Mouse (Mus musculus) embryonic facial prominence, embryonic 10.5 days (tissue): ENCODE data around the gene Lmbr1l. TPM values are rescaled to one million over a fixed set of nuclear protein-coding genes. Genes with fewer than 3 reads are reported as not detected.
"Not testable (repeated sequence)": the region's sequence is repeated elsewhere in the genome, so short reads cannot be mapped to it uniquely, and the experiment has no call there.

ENCODE experiments used
- DNase-seq: peaks from one replicate; pipeline ENCODE4 v3.0.0-alpha.2; 2017; ENCODE audit warnings: low spot score
- H3K27ac ChIP-seq: fragments of 300-500 bp; sonication (generic); replicated peaks from 2 replicates; pipeline ENCODE4 v1.5.1; 2016; ENCODE audit warnings: mild to moderate bottlenecking
- H3K27me3 ChIP-seq: fragments of 300-500 bp; sonication (generic); replicated peaks from 2 replicates; pipeline ENCODE4 v1.6.1; 2016; ENCODE audit warnings: low read depth, mild to moderate bottlenecking; ENCODE audit not compliant: poor library complexity, severe bottlenecking
- H3K36me3 ChIP-seq: fragments of 300-500 bp; sonication (generic); replicated peaks from 2 replicates; pipeline ENCODE4 v1.6.1; 2016; ENCODE audit warnings: mild to moderate bottlenecking, moderate library complexity
- H3K4me1 ChIP-seq: fragments of 300-500 bp; sonication (generic); 2 replicates; pipeline ENCODE4 v1.6.1; 2016
- H3K4me3 ChIP-seq: fragments of 300-500 bp; sonication (generic); 2 replicates; pipeline ENCODE4 v1.5.1; 2016; ENCODE audit warnings: mild to moderate bottlenecking, moderate library complexity
- H3K9me3 ChIP-seq: fragments of 300-500 bp; sonication (generic); 2 replicates; pipeline ENCODE4 v1.6.1; 2016; ENCODE audit warnings: mild to moderate bottlenecking
- WGBS: fragments of 180-500 bp; shearing (Covaris S2); methylation state at CpG from one replicate; pipeline ENCODE4 v1.1.7; 2016; 5-methylcytosine and 5-hydroxymethylcytosine counted together
- polyA plus RNA-seq: library from polyadenylated mRNA; unstranded; fragments of >200 nt; fragmentation: Nextera tagmentation; extraction: Ambion mirVana; gene quantifications from 2 replicates; pipeline ENCODE4 v1.2.1, GENCODE M21; 2016

Gene Lmbr1l
- polyA plus RNA-seq, 1 experiment from 2014 or later: 26.9 TPM

GRCm38 (mm10) chr15:98951122-98952062 is 33.4 kb upstream of the Lmbr1l start:
- H3K27ac ChIP-seq: peak overlapping the region; percentile 98; the same call in 1 of the 2 replicates
- 95% methylated on average over 11 of the region's 15 CpGs for WGBS
- not testable (repeated sequence) for H3K27me3 ChIP-seq, H3K9me3 ChIP-seq, DNase-seq
- peak overlapping the region; percentile 92 for H3K4me3 ChIP-seq
- peaks cover 26% of the 10 kb centered on the region for H3K36me3 ChIP-seq
- peaks cover 24% of the 10 kb centered on the region for H3K4me1 ChIP-seq

- H3K36me3 ChIP-seq: peaks cover 33% of the 10 kb centered on the region
- H3K4me1 ChIP-seq: peaks cover 16% of the 10 kb centered on the region
- no peaks in the 10 kb centered on the region for H3K27me3 ChIP-seq
- peak overlapping the region; percentile 26; the same call in 1 of the 2 replicates for H3K4me3 ChIP-seq
- peaks cover 2% of the 10 kb centered on the region; the same call in 1 of the 2 replicates for H3K9me3 ChIP-seq
- DNase-seq: no peak
- 71% methylated on average over 3 of the region's 3 CpGs for WGBS
- H3K27ac ChIP-seq: no peak overlapping the region
Measured at GRCm38 (mm10) chr15:98949607-98949892, 31.5 kb upstream of the Lmbr1l start.

DNA sequence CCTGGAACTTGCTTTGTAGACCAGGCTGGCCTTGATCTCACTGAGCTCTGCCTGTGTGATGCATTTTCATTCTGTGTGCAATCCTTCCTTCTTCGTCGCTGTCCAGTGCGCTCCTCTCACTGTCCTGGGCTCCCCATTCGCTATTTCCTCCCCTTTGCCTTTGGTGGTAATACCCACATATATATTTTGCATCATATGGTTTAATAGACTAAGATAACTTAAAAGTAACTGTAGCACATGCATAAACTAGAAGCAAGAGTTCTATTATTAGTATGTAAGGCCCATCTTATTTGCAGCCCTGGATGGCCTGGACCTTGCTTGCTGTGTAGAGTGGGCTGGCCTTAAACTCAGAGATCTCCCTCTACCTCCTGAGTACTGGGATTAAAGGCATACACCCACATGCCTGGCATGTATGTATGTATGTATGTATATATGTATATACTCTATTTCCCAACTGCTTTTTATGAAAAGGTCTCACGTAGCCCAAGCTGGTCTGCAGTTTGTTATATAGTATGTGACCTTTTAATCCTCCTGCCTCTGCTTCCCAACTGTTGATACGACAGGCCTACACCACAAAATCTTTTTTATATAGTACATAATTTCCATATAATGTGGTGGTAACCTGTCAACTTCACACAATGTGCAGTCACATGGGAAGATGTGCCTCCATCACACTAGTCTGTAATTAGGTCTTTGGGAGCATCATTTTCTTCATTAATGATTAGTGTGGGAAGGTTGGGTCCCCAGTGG is 31.0 kb upstream of the Lmbr1l start:
- Histone ChIP-seq H3K4me1 (peaks cover 10% of the 10 kb centered on the region), H3K9me3 (peaks cover 2% of the 10 kb centered on the region; the same call in 1 of the 2 replicates), H3K27ac (no peak overlapping the region), H3K27me3 (no peaks in the 10 kb centered on the region), H3K4me3 (peak overlapping the region; percentile 26; the same call in 1 of the 2 replicates), H3K36me3 (peaks cover 34% of the 10 kb centered on the region)
- DNase-seq: no peak
- 81% methylated on average over 6 of the region's 6 CpGs for WGBS

GRCm38 (mm10) chr15:98948382-98948781 is 30.4 kb upstream of the Lmbr1l start:
- peaks cover 6% of the 10 kb centered on the region for H3K4me1 ChIP-seq
- no peak overlapping the region for H3K27ac ChIP-seq
- no peak overlapping the region for H3K4me3 ChIP-seq
- H3K36me3 ChIP-seq: peaks cover 34% of the 10 kb centered on the region
- peaks cover 2% of the 10 kb centered on the region; the same call in 1 of the 2 replicates for H3K9me3 ChIP-seq
- no peak for DNase-seq
- no peaks in the 10 kb centered on the region for H3K27me3 ChIP-seq

DNA sequence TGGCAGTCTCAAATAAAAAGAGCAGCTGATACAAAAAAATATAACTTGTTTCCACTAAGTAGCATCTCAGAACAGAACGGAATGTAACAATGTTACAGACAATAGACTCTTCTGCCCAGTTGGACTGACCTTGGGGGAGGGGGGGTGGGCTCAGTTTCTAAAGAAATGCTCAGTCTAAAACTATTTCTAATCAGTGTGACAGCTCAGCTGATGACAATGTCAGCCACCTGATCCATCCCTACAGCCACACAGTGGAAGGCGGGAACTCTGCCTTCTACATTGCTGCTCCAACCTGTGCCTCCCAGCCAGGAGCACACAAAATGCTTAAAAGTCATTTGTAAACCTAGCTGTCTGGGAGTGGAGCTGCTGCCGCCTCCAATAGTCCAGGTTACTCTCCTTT is 29.9 kb upstream of the Lmbr1l start:
- WGBS: 60% methylated on average over 3 of the region's 3 CpGs
- no peak overlapping the region for H3K27ac ChIP-seq
- no peak for DNase-seq

GRCm38 (mm10) chr15:98943133-98943532 is 25.1 kb upstream of the Lmbr1l start:
- Histone ChIP-seq H3K27ac (no peak overlapping the region), H3K4me1 (0 out of 2 replicates have a peak, but pooled peaks cover 3% of the 10 kb centered on the region), H3K9me3 (peaks cover 2% of the 10 kb centered on the region; the same call in 1 of the 2 replicates), H3K27me3 (no peaks in the 10 kb centered on the region), H3K36me3 (peaks cover 8% of the 10 kb centered on the region), H3K4me3 (no peak overlapping the region)
- WGBS: 67% methylated on average over 4 of the region's 4 CpGs
- DNase-seq: peak; percentile 41

More for the DNA sequence above, 29.9 kb upstream of the Lmbr1l start:
- Histone ChIP-seq H3K9me3 (peaks cover 2% of the 10 kb centered on the region; the same call in 1 of the 2 replicates), H3K27me3 (no peaks in the 10 kb centered on the region), H3K4me3 (no peak overlapping the region), H3K36me3 (peaks cover 34% of the 10 kb centered on the region), H3K4me1 (peaks cover 7% of the 10 kb centered on the region)

- Histone ChIP-seq H3K4me1 (0 out of 2 replicates have a peak, but pooled peaks cover 3% of the 10 kb centered on the region), H3K9me3 (peaks cover 2% of the 10 kb centered on the region; the same call in 1 of the 2 replicates), H3K27me3 (no peaks in the 10 kb centered on the region), H3K4me3 (no peak overlapping the region), H3K27ac (no peak overlapping the region), H3K36me3 (peaks cover 8% of the 10 kb centered on the region)
- no peak for DNase-seq
- 88% methylated on average over 4 of the region's 4 CpGs for WGBS
Measured at GRCm38 (mm10) chr15:98942081-98942480, 24.1 kb upstream of the Lmbr1l start.

DNA sequence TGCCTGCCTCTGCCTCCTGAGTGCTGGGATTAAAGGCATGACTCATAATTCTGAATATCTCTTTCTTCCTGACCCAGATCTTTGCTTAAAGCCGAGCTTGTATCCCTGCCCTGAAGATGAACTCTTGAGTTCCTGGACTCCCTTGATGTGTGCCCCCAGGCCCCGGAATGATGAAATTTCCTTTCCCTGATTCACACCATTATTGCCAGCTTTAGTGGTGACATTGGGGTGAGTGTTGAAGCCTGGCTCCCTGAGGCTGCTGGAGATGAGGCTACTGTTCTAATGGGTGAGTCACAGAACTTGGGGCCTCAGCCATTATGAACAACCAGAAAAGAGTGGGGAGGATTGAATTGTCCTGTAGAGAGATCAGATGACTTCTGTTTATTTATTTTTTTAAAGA is 23.5 kb upstream of the Lmbr1l start:
- H3K36me3 ChIP-seq: peaks cover 8% of the 10 kb centered on the region
- no peak overlapping the region for H3K27ac ChIP-seq
- peaks cover 2% of the 10 kb centered on the region; the same call in 1 of the 2 replicates for H3K9me3 ChIP-seq
- H3K4me1 ChIP-seq: 0 out of 2 replicates have a peak, but pooled peaks cover 3% of the 10 kb centered on the region
- 78% methylated on average over 2 of the region's 2 CpGs for WGBS
- no peaks in the 10 kb centered on the region for H3K27me3 ChIP-seq
- no peak for DNase-seq
- H3K4me3 ChIP-seq: no peak overlapping the region

DNA sequence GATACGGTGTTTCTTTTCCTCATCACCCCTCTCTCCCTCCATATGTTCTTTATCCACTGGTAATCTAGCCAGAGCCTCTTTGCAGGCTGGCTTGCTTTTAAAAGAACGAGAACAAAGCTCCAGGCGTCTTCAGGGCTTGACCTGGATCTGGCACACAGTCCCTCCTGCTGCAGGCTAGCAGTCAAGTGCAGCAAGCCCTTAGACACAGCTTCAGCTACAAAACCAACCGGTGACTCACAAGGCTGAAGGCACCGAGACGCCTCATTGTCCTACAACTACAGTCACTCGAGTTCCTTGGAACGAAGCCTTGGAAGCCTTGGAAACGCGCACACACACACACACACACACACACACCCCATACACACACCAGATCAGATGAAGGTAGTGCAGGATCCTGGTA is 22.8 kb upstream of the Lmbr1l start:
- Histone ChIP-seq H3K4me3 (no peak overlapping the region), H3K9me3 (peaks cover 2% of the 10 kb centered on the region; the same call in 1 of the 2 replicates), H3K27me3 (no peaks in the 10 kb centered on the region), H3K27ac (no peak overlapping the region), H3K36me3 (peaks cover 8% of the 10 kb centered on the region), H3K4me1 (peaks cover 8% of the 10 kb centered on the region)
- WGBS: 74% methylated on average over 10 of the region's 10 CpGs
- no peak for DNase-seq

DNA sequence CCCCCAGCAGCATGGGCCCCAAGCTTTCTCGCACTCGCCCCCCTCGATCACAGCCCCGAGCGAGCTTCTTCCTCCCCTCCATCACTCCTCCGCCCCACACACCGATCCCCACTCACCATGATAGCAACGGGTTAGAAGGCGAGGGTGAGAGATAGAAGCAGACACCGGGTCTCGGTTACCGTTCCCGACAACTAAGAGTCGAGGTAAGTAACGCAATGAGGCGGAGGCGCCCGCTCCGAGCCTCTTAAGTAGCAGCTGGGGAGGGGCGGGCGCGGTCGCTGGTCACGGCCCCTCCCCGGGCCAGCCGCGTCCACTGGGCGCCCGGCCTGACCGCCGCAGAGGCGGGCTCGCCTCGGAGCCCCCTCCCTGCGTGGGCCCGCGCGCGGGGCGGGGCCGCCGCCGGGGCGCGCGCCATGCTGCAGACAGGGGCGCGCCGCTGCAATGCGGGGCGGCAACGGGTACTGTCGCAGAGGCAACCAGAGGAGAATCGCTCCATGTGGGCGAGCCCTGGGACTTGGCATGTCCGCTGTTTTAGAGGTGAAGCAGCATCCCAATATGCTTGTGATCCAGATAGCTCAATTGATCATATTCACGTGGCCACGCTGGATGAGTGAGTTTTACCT is 16.3 kb upstream of the Lmbr1l start, which contains the start of gene Tuba1b:
Gene Tuba1b (minus strand): TSS at position 349 of the 623 bp plus-strand sequence.
- H3K9me3 ChIP-seq: no peaks in the 10 kb centered on the region
- peak within 1 kb of the TSS; percentile 67 for H3K4me3 ChIP-seq
- H3K36me3 ChIP-seq: peaks cover 23% of the 10 kb centered on the region
- peak; percentile 95 for DNase-seq
- H3K27ac ChIP-seq: peak within 1 kb of the TSS; percentile 96
- no peaks in the 10 kb centered on the region for H3K27me3 ChIP-seq
- WGBS: under 1% methylated on average over 57 of the region's 58 CpGs
- H3K4me1 ChIP-seq: peaks cover 22% of the 10 kb centered on the region

DNA sequence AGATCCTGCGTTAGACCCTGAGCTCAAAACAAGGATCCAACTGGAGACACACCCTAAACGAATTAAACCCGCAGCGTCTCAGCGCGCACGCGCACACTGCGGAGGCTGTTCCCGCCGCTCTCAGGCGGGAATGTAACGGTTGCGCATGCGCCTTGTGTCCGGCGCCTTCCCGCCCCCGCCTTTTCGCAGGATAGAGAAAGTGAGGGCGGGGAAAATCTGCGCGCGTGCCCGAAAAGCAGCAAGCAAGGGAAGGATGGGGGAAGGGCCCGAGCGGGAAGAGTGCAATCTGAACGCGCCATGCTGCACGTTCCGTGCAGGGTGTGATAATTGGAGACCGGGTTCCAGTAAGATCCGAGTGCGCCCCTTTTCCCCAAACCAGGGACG is 15.8 kb upstream of the Lmbr1l start:
- no peaks in the 10 kb centered on the region for H3K27me3 ChIP-seq
- H3K9me3 ChIP-seq: no peaks in the 10 kb centered on the region
- peaks cover 27% of the 10 kb centered on the region for H3K4me1 ChIP-seq
- peak overlapping the region; percentile 96 for H3K27ac ChIP-seq
- peak; percentile 98 for DNase-seq
- peak overlapping the region; percentile 67 for H3K4me3 ChIP-seq
- H3K36me3 ChIP-seq: peaks cover 23% of the 10 kb centered on the region
- under 1% methylated on average over 35 of the region's 35 CpGs for WGBS
